Mouse (Mus musculus) ES-Bruce4 (cell line): ENCODE measurements around the gene Rtn4r.

Experiments used
- CTCF ChIP-seq: IDR thresholded peaks from one replicate; pipeline ENCODE4 v1.8.1; 2011; ENCODE audit warnings: low read depth, low read length
- POLR2A ChIP-seq: IDR thresholded peaks from one replicate; pipeline ENCODE4 v1.8.1; 2011; ENCODE audit warnings: low read length; ENCODE audit not compliant: insufficient read depth

- TF ChIP-seq CTCF (no peak), POLR2A (no peak)
These were observed 20.9 kb downstream of the Rtn4r start for GRCm38 (mm10) chr16:18148208-18148876.
